In genomic region chr19:34167896-34168661, GRCm38 (mm10) we compare ENCODE assay signal across 16 mouse cellular contexts. TPM values are rescaled to one million over a fixed set of nuclear protein-coding genes. Genes with fewer than 3 reads are reported as not detected.
DNase-seq lines count a peak whose midpoint lies in the region; ATAC-seq and TF ChIP-seq lines count a peak whose summit lies in the region.
"Had no signal": no experiment of that assay in that cellular context is flagged by ENCODE, and none has a peak within 500 bp of the region (broad histone marks: within the 10 kb centered on the region; RNA-seq: fewer than 3 reads in every experiment).

No protein-coding gene starts in this region.

- no peak for ATAC-seq in heart, postnatal 0 days (ENCODE audit: insufficient read depth, low read depth)
- ATAC-seq in activated CD4-positive, CD25-positive, alpha-beta regulatory T cell, adult 4 months = peak; percentile 65
- ATAC-seq in megakaryocyte progenitor cell, adult 5-6 weeks (replicated peaks; ENCODE audit: poor library complexity) = peak; percentile 77
- ATAC-seq in forebrain, embryonic 12.5 days (ENCODE audit: low FRiP score) = no peak

- H3K9me3 ChIP-seq in heart, postnatal 0 days (replicated peaks; ENCODE audit: control insufficient read depth, low read length) = no peaks in the 10 kb centered on the region
- H3K9me3 ChIP-seq in forebrain, embryonic 12.5 days = no peaks in the 10 kb centered on the region
- H3K9me3 ChIP-seq: hindbrain, embryonic 12.5 days; megakaryocyte, embryonic 14.5 days had no signal

- H3K4me2 ChIP-seq in heart, postnatal 0 days (ENCODE audit: low read depth, low read length) = no peak overlapping the region
- H3K4me2 ChIP-seq in forebrain, embryonic 12.5 days = no peak overlapping the region
- H3K4me2 ChIP-seq: hindbrain, embryonic 12.5 days had no signal

- no peaks in the 10 kb centered on the region for H3K36me3 ChIP-seq in heart, postnatal 0 days (replicated peaks; ENCODE audit: control insufficient read depth, insufficient read depth, low read length)
- no peaks in the 10 kb centered on the region for H3K36me3 ChIP-seq in forebrain, embryonic 12.5 days (replicated peaks)
- H3K36me3 ChIP-seq: hindbrain, embryonic 12.5 days had no signal

- TF ChIP-seq EP300 in heart, postnatal 0 days (IDR thresholded peaks at IDR 0.05; ENCODE audit: low read depth) = no peak

- H3K4me1 ChIP-seq in heart, postnatal 0 days (ENCODE audit: control insufficient read depth, insufficient read depth) = no peaks in the 10 kb centered on the region
- H3K4me1 ChIP-seq in forebrain, embryonic 12.5 days = no peaks in the 10 kb centered on the region; the same call in 1 of the 2 replicates
- H3K4me1 ChIP-seq: hindbrain, embryonic 12.5 days had no signal

- H3K27me3 ChIP-seq in heart, postnatal 0 days (ENCODE audit: control insufficient read depth, insufficient read depth, low read length) = no peaks in the 10 kb centered on the region
- H3K27me3 ChIP-seq in forebrain, embryonic 12.5 days = no peaks in the 10 kb centered on the region
- H3K27me3 ChIP-seq: hindbrain, embryonic 12.5 days; megakaryocyte, embryonic 14.5 days had no signal

- H3K4me3 ChIP-seq in heart, postnatal 0 days (ENCODE audit: low read depth, low read length) = no peak overlapping the region
- no peak overlapping the region for H3K4me3 ChIP-seq in forebrain, embryonic 12.5 days (replicated peaks)
- H3K4me3 ChIP-seq: erythroblast, embryonic 14.5 days; hindbrain, embryonic 12.5 days; megakaryocyte, embryonic 14.5 days had no signal

- WGBS in heart, postnatal 0 days = 53% methylated on average over 7 of the region's 7 CpGs
- WGBS in forebrain, embryonic 12.5 days = 39% methylated on average over 7 of the region's 7 CpGs

- no peak for DNase-seq in heart, postnatal 0 days (ENCODE audit: low spot score)
- no peak for DNase-seq in heart, adult 18-20 months
- peak; percentile 61 for DNase-seq in 416B (ENCODE audit: low read depth)
- no peak for DNase-seq in gastrocnemius, postnatal 14 days
- DNase-seq in adrenal gland, adult (ENCODE audit: inconsistent age in 2 of 2, low spot score in 1 of 2) = no peak
- DNase-seq: adrenal gland, adult 8-10 months; kidney, adult 2 months; left cerebral cortex, postnatal 4 days had no signal

- no peak overlapping the region for H3K9ac ChIP-seq in heart, postnatal 0 days (replicated peaks; ENCODE audit: low read depth, low read length)
- H3K9ac ChIP-seq in forebrain, embryonic 12.5 days = no peak overlapping the region
- H3K9ac ChIP-seq: hindbrain, embryonic 12.5 days had no signal

- H3K27ac ChIP-seq in heart, postnatal 0 days (ENCODE audit: low read depth) = peak overlapping the region; percentile 16; the same call in 1 of the 2 replicates
- no peak overlapping the region for H3K27ac ChIP-seq in forebrain, embryonic 12.5 days
- H3K27ac ChIP-seq: hindbrain, embryonic 12.5 days had no signal

- intact Hi-C loops in gastrocnemius, postnatal 14 days (cut with DNase I; ENCODE audit: low total_unique reads) = no loop called here

- TF ChIP-seq CTCF in heart, postnatal 0 days (IDR thresholded peaks at IDR 0.05; ENCODE audit: low read depth) = no peak

RNA-seq across cellular contexts. Expression of gene Ankrd22, which starts 2.2 kb away (rescaled TPM):
- total RNA-seq in heart, postnatal 0 days (2014; rRNA removed; ENCODE audit: low replicate concordance) = 0.34 TPM in 1 of 2 replicates, not detected in the other
- polyA plus RNA-seq in heart, postnatal 0 days (2015; fragmentation: Nextera tagmentation; extraction: Ambion mirVana) = not detected in 2 replicates
- not detected for total RNA-seq in heart, adult 18-20 months (2021)
- polyA plus RNA-seq in activated CD4-positive, CD25-positive, alpha-beta regulatory T cell, adult 4 months (2017; shearing (Covaris generic)) = not detected
- total RNA-seq in megakaryocyte progenitor cell, adult 5-6 weeks (2015) = 0.99 and 2.2 TPM in 2 replicates
- 0.71 and 1.9 TPM in 2 replicates for total RNA-seq in megakaryocyte progenitor cell, adult 5-6 weeks (2017)
- total RNA-seq in gastrocnemius, postnatal 14 days (2021) = not detected
- not detected in 2 replicates for polyA plus RNA-seq in forebrain, embryonic 12.5 days (2016; fragmentation: Nextera tagmentation; extraction: Ambion mirVana)
- total RNA-seq: adrenal gland, adult 8-10 months; heart, adult 8-10 months had no signal
- polyA plus RNA-seq: C2C12; erythroblast, embryonic 14.5 days; hindbrain, embryonic 12.5 days; kidney, adult 2 months had no signal

RNA-seq across cellular contexts. Expression of gene Stambpl1, which starts 23.9 kb away (rescaled TPM):
- total RNA-seq in heart, postnatal 0 days (2014; rRNA removed; ENCODE audit: low replicate concordance) = 9.4 and 9.9 TPM in 2 replicates
- 7.2 and 7.4 TPM in 2 replicates for polyA plus RNA-seq in heart, postnatal 0 days (2015; fragmentation: Nextera tagmentation; extraction: Ambion mirVana)
- 1 to 10 TPM; 3.1 to 3.9 TPM for total RNA-seq in heart, adult 18-20 months (2021)
- polyA plus RNA-seq in activated CD4-positive, CD25-positive, alpha-beta regulatory T cell, adult 4 months (2017; shearing (Covaris generic)) = 10 to 100 TPM; 85.1 to 89.6 TPM
- 21.1 and 23.9 TPM in 2 replicates for total RNA-seq in megakaryocyte progenitor cell, adult 5-6 weeks (2015)
- total RNA-seq in megakaryocyte progenitor cell, adult 5-6 weeks (2017) = 14.4 and 17.8 TPM in 2 replicates
- total RNA-seq in gastrocnemius, postnatal 14 days (2021) = 1 to 10 TPM; 1.4 to 1.7 TPM
- 2.5 and 3.2 TPM in 2 replicates for polyA plus RNA-seq in forebrain, embryonic 12.5 days (2016; fragmentation: Nextera tagmentation; extraction: Ambion mirVana)
- polyA plus RNA-seq: erythroblast, embryonic 14.5 days had no signal

Comparison
In these comparisons a context has a peak if more than half of its experiments do, and no peak if none do; other contexts are left out.
1. ATAC-seq: peak in activated CD4-positive, CD25-positive, alpha-beta regulatory T cell, adult 4 months (single experiment) and megakaryocyte progenitor cell, adult 5-6 weeks (single experiment); none in heart, postnatal 0 days (single experiment) and forebrain, embryonic 12.5 days (single experiment).